Mouse (Mus musculus) frontal cortex, adult (tissue): ENCODE data around the gene Armc7.
"Not testable (repeated sequence)": the region's sequence is repeated elsewhere in the genome, so short reads cannot be mapped to it uniquely, and the experiment has no call there.

Experiments used
- ATAC-seq: cut with Nextera tagmentation; 2 replicates; pipeline ENCODE4 v1.9.2; 2017; ENCODE audit warnings: mild to moderate bottlenecking, moderate library complexity, mixed read lengths; ENCODE audit not compliant: low TSS enrichment

Armc7 gene

DNA sequence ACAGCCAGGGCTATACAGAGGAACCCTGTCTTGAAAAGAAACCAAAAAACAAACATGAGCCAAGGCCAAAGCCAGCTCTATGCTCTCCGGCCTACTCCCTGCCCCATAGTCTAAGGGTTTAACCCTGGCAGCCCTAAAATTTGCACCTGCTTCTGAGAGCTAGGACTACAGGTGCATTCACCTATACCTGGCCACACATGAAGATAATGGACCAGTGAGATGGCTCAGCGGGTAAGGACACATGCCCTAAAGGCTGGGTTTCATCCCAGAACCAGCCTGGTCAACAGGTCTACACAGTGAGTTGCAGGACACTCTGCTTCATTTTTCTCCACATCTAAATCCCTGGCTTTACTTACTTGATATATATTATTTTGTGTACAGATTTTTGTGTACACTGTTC lies 46.8 kb downstream of the Armc7 start:
- ATAC-seq, result no peak

DNA sequence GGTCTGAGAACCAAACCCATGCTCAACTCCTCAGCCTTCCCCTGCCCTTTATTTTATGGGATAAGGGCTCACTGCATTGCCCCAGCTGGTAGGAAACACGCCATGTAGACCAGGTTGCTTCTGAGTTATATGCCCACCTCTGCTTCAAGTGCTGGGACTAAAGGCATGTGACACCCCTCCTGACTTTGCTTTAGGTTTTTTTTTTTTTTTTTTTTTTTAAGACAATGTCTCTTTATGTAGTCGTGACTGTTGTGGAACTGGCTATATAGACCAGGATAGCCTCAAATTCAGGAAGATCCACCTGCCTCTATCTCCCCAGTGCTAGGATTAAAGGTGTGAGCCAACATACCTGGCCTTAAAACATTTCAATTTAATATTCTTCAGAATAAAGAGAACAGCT lies 47.2 kb downstream of the Armc7 start:
- ATAC-seq, result no peak

GRCm38 (mm10) chr11:115526446-115526845 lies 51.0 kb downstream of the Armc7 start:
- not testable (repeated sequence) for ATAC-seq

DNA sequence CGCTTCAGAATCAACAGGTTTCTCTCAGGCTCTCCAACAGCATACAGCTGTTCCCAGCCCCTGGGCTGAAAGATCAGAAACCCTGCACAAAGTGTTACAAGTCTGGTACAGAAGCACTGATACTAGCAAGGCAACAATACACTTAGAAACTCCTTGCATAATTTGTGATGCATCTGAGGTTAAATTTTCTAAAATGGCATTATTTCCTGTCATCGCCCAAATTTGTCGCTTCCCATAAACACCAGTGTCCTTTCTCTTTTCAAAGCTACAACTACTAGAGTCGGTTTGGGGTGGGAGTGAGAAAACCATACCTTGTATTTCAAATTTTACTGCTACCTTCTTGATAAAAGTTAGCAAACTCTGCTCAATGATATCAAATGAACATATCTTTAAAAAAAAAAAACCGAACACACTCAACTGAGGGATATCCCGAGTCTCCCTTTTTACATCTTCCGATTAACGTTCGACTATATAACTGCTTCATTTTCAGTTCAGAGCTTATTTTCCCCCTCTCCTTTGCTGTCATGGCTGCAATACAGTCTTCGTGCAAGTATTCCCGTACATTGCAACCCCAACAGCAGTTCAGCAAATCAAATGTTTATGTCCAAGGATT lies 59.4 kb downstream of the Armc7 start:
- no peak for ATAC-seq

DNA sequence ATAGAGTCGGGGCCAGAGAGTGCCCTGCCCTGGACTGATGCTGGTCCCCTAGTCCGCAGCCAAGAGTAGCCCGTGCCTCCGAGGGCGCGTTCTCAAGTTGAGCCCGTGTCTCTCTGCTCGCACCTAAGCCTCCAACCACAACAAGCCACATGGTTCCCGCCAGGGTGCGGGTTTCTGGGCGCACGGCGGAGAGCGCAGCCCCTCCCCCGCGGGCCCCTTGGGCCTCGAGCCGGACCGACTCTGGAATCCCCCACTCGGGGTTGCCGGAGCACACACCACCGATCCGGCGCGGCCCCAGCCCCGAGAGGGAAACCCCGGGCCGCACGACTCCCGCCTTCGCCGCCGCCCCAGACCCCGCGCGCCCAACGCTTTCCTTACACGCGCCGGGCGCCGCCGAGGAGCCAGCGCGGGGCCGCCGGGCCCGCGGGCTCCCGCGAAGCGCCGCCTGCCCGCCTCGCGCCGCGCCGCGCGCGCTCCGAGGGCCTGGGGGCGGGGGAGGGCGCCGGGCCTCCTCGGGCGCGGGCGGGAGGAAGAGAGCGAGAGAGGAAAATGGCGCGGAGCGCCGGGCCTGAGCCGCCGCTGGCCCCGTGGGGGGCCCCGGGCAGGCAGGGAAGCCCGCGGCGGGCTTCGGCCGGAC lies 60.1 kb downstream of the Armc7 start:
- ATAC-seq, result peak; percentile 76

- peak; percentile 64 for ATAC-seq
Measured at GRCm38 (mm10) chr11:115536038-115536681, 60.7 kb downstream of the Armc7 start, which contains the start of gene Sumo2. Gene Sumo2, minus strand, starts transcription at chr11:115536276.

- peak; percentile 26; the same call in 1 of the 2 replicates for ATAC-seq
Measured at GRCm38 (mm10) chr11:115536856-115537568, 61.5 kb downstream of the Armc7 start.

DNA sequence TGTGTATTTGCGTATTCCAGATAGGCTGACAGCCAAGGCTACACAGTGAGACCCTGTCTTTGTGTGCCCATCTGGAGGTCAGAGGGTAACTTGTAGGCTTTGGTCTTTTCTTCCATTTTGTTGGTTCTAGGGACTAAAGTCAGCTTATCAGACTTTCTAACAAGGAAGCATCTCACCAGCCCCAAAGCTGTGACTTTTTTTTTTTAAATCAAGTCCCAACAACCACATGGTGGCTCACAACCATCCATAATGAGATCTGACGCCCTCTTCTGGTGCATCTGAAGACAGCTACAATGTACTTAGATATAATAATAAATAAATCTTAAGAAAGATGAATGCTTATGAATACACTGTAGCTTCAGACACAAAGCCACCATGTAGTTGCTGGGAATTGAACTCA lies 62.6 kb downstream of the Armc7 start:
- ATAC-seq, result no peak
